Mouse (Mus musculus): ENCODE measurements around the gene Tomm7. TPM values are rescaled to one million over a fixed set of nuclear protein-coding genes. Genes with fewer than 3 reads are reported as not detected.

Tomm7 gene
- total RNA-seq, 2 experiments from 2014 or later, result 70.0 to 86.3 TPM

Other genes starting within 250 kb of the Tomm7 start
- 100 to 1,000 TPM; 142 to 149 TPM for gene Srpk2, start 159.5 kb downstream of the Tomm7 start, total RNA-seq (2021)
- 10 to 100 TPM; 15.6 to 22.6 TPM for gene Pus7, start 60.5 kb downstream of the Tomm7 start, total RNA-seq (2021)
- 10 to 100 TPM; 21.7 to 25.3 TPM for gene Rint1, start 56.5 kb downstream of the Tomm7 start, total RNA-seq (2021)
- gene Fam126a, start 186.5 kb upstream of the Tomm7 start, total RNA-seq (2021), result 10 to 100 TPM; 24.8 to 25.1 TPM

Data from layer of hippocampus, postnatal 25 days (tissue).